Mouse (Mus musculus): ENCODE measurements at regions not wholly inside any gene's neighbourhood (a gene's known extent, or its start where the extent isn't known, plus 50 kb on each side); places are given as distances from the start of the nearest gene placed in this dataset.

DNA sequence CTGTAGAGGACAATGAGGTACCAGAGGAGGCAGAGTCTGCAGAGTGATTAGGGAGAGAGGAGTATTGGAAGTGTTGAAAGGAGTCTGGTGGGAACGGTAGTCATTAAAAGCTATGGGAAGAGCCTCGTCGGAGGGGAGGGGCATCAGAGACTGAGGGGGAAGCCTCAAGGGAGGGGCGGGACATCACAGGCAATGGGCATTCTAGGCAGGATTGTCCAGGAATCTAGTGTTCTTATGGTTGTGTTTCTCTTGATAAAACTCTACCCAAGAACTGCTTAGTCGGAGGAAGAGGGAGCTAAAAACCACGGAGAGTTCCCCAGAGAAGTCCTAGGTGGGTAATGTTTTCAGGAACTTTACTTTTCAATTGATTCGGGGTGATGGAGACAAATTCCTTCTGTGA lies 90.2 kb downstream of the Sec23ip start:
- DNase-seq (ENCODE audit: low read depth): no peak

DNA sequence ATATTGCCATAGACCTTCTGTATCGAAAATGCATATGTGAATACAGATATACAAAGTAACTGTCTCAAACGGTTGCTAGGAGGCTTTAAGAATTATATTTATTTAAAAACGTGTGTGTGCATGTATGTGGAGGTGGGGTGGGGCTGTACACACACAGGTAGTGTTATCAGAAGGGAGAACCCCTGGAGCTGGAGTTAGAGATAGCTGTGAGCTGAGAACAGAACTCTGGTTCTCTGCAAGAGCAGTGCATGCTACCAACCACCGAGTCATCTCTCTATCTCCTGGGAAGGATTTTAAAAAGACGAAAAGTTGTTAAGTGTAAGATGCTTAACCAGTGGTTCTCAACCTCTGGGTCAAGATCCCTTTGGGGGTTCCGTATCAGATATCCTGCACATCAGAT lies 91.7 kb downstream of the Sec23ip start:
- DNase-seq (ENCODE audit: low read depth): no peak

DNA sequence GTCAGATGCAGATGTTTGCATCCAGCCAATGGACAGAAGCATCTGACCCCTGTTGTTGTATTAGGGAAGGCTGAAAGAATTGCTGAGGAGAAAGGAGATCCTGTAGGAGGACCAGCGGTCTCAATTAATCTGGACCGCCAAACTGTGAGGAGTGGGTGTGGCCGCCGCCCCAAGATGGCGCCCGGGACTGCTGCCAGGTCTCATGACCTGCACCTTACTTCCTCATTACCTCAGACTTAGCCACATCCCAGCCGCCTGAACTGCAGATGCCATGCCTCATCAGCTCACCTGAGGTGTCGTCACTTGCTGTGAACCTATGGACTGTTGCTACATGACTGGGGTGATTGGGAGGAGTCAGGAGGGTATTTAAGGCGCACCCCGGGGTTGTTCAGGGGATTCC lies 97.8 kb downstream of the Sec23ip start:
- DNase-seq (ENCODE audit: low read depth): no peak

DNA sequence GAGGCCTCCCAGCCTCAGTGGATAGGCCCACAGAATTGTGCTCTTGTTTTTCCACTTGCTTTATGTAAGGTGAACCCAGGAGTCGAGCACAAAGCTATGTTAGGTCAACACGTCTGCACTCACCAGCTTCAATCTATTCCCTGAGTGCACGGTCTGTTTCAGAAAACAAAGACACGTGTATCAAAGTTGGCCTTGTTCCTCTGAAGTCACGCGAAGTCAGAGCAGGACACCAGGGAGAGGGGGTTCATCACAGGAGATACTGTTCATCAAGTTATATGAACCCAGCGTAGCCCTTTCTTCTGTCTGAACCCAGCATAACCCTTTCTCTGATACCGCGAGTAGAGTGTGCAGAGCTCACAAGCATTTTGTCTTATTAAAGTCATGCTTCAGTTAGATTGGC lies 98.8 kb downstream of the Sec23ip start:
- no peak for DNase-seq (ENCODE audit: low read depth)

DNA sequence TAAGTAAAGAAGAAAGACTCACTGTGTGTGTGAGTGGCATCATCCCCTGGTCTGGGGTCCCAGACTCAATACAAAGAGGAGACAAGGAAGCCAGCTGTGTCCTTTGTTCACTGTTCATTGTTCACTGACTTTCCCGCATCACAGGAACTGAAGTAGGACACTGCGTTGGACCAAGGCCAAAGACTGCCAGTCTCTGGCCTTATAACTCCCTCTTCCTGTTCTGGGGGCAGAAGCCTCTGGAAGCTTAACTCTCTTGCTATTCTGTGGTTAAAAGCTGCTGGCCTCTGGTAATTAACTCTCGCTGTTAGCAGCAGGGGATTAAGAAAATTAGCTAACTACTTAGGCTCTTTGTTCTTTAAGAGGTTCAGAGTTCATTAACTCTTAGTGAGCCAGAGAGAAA lies 104.5 kb downstream of the Sec23ip start:
- no peak for DNase-seq (ENCODE audit: low read depth)

DNA sequence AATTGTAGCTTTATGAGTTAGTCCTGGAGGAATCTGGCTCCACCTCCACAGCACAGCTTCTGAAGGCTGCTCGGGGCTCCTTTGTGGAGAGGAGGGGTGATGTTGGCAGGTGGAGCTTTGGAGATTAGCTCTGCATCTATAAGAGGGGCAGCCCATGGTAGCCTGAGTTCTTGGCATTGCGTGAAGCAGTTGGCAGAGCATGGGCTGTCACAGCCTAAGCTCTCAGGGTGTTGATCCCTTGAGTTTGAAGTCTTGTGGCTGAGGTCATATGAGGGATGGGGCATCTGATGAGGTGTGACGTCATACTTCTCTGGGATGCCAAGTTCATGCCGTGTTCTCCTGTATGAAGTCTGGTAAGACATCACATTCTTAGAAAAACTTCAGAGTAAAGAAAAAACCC lies 109.5 kb downstream of the Sec23ip start:
- no peak for DNase-seq (ENCODE audit: low read depth)

DNA sequence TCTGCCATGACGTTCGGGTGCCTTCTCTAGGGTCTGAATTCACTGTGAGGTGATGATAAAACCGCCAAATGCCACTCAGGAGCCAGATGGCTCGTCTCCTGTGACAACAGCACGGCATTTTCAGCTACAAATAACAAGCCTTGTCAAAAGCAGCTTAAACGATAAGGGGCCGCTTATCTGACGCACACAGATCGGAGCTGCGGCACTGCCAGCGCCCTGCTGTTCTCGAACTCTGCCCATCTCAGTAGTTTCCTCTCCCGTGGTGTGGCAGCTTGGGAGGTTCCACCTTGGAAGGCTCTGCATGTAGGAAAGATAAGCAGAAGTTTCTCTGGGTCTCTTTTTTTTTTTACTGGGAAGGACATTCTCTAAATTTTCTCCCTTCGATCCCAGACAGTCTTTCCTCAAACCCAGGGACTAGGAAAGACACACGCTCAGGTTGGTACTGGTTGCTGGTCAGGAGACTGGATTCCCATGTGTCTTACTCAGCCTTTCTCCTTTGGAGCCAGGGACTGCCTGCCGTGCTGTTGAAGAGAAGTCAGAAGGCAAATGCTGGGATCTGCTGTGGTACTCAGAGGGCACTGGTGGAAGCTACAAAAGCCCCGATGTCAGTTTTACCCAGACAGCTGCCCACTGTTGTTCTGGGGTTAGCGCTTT lies 110.1 kb downstream of the Sec23ip start:
- DNase-seq (ENCODE audit: low read depth): no peak

DNA sequence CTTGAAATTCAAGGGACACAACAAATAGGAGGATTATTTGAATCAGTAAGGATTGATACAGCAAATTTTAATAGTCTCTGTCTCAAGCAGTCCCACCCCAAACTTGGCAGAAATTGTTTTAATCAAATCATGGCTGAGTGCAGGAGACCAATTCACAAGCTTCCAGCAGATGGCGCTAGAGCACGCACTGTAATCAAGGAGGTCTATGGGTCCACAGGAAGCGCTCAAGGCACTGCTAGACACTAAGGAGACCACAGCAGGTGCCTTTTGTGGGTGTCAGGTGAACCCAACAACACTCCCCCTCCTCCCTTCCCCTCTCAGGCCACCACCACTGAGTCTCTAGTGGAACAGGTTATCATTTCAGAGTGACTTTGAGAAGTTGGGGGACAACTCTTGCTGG lies 115.4 kb downstream of the Sec23ip start:
- peak; percentile 72 for DNase-seq (ENCODE audit: low read depth)

DNA sequence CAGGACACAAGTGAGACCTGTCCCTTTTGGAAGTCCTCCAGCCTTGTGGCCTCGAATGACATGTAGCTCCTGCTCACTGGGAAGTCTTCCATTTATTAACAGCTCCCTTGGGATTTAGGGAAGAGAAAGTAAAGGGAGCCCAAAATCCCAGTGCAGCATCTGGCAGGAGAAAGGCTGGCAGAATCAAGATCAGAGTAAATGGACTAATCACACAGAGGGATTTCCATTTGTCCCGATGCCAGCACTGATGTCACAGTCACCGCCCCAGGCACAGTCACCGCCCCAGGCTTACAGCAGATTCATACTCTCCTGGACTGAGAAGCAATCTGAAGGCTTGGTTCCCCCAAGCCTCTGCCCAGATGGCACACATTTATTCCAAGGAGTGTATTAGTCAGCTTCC lies 116.0 kb downstream of the Sec23ip start:
- no peak for DNase-seq (ENCODE audit: low read depth)

DNA sequence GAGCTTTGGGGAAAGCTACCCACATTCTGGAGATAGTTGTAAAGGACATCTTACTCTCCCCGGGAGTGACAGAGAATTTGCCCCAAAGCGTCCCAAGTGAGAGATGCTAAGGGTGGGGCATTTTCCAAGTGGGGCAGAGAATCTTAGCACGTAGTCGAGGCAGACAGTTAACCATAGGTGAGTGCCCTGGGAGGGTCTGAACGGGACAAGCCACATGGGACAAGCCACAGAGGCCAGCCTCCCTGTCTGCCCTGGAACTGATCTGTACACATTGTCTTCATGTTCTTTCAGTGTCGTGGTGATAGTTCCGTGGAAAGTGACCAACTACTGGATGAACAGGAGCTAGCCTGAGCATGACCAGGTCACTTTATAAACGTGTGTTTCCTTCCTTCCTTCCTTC lies 116.6 kb downstream of the Sec23ip start:
- DNase-seq (ENCODE audit: low read depth): no peak

DNA sequence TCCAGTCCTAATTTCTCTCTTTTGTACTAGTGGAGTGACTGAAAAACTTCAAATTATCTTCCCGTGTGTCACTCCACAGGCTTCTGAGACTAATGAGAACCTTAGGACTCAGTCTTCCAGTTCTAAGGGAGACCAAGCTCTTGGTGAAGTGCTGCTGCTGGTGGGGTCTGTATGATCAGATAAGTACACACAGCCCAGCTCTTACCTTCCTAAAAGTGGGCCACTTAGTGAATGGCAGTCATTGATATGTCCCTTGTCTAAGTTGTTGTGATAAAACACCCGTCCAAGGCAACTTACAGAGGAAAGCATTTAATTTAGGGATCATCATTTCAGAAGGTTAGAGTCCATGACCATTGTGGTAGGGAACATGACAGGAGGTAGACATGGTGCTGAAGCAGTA lies 124.1 kb downstream of the Sec23ip start:
- no peak for DNase-seq (ENCODE audit: low read depth)

DNA sequence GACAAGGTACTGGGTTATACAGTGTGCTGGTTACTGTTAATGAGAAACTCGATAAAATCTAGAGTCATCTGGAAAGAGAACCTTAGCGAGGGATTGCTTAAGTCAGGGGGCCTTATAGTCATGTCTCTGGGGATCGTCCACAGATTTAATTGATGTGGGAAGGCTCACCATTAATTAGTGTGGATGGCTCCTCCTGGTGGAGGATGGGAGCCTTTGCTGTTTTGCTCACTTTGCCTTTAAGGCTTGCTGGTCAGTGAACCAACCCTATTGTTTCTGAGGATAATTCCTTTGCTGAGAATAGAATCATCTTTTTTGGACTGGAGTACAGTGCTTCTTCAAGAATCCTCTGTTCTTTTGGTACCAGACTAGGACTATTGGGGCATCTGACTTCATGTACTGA lies 139.3 kb downstream of the Sec23ip start:
- DNase-seq (ENCODE audit: low read depth): no peak

DNA sequence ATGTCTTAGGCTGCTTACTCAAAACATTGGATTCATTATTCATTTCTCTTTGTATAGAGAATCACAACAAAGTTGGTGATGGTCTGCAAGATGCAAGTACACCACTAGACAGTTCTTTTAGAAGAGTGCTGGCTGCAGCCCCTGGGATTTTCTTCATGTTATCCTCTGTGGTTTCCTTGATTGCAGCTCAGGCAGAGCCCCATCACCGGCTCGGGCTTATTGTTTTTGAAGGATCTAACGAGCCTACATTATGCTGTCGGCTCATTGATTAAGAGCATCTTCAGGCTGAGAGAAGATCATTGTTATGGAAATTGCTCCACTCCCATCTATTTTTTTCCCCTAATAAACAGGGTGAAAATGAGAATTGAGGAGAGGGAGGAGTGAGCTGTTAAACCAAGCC lies 140.8 kb downstream of the Sec23ip start:
- no peak for DNase-seq (ENCODE audit: low read depth)

DNA sequence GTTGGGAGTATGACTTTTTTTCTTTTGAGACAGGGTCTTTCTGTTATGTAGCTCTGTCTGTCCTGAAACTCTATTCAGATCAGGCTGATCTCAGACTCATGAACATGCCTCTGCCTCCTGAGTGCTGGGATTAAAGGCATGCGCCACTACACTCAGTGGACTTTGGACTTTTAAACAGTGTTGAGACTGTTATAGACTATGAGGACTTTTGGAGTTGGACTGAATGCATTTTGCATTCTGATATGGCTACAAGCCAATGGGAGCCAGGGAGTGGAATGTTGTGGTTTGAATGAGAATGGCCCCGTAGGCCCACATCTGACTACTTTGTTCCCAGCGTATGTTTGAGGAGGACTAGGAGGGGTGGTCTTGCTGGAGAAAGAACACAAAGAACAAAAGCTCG lies 165.4 kb downstream of the Sec23ip start:
- no peak for DNase-seq (ENCODE audit: low read depth)

DNA sequence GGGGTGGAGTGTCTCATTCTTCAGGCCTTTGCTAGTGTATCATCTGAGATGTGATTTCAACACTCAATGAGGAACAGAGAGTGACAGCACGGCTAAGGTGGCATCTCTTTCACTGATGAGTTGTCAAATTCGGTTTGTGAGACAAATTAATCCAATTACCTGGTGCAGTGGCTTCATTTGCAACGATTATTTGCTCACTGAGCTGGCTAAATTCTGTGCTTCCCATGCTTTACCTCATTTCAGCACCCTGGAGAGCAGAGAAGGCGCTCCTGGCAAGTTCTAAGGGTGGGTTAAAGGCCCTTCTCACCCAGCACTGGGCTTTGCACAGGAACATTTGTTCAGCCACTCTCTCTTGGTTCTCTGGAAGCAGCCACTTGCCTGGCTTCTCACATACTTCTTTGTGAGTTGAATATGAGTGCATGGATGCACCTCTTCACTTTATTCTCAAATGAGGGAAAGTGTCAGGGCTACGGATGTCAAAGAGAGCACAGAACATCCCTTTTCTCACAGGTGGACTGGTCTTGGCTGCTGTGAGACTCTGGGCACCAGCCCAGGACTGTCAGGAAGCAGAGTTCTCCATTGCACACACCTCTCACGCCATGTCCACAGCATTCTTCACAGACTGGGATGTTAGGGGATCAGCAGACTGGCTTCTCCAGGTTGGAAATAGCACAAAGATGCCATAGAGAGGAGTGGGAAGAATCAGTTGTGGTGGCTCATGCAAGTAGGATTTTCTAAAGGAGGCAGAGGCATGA lies 193.4 kb downstream of the Sec23ip start:
- no peak for DNase-seq (ENCODE audit: low read depth)

DNA sequence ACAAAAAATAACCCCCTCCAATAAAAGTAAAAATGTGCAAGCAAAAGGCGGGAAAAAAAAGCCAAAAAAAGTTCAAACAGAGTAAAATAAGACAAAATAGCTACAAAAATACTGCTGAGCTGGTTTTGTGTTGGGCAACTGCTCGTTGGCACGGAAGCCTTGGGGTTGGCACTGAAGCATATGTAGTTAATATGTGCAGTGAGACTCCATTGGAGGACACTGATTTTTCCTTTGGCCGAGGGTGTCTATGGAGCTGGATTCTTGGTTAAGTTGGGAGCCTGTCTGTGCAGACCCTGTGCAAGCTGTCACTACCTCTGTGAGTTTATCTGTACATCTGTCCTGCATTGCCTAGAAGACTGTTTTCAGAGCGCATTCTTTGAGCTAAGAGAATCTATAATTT lies 215.8 kb downstream of the Sec23ip start:
- no peak for DNase-seq (ENCODE audit: low read depth)

DNA sequence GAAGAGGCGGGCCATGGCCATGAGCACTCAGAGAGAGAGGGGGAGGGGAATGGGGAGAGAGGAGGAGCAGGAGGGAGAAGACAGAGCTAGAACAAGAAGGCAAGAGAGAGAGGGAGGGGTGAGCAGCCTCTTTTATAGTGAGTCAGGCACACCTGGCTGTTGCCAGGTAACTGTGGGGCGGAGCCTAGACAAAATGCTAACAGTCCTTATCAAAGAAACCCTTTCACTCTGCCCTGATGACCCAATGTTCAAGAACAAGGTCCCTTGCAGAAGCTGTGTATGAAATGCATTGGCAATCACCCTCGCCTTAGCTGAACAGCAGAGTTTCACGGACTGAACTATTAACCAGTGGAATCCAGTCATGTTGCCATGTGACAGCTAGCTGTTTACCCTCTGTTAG lies 235.2 kb downstream of the Sec23ip start:
- DNase-seq (ENCODE audit: low read depth): no peak

DNA sequence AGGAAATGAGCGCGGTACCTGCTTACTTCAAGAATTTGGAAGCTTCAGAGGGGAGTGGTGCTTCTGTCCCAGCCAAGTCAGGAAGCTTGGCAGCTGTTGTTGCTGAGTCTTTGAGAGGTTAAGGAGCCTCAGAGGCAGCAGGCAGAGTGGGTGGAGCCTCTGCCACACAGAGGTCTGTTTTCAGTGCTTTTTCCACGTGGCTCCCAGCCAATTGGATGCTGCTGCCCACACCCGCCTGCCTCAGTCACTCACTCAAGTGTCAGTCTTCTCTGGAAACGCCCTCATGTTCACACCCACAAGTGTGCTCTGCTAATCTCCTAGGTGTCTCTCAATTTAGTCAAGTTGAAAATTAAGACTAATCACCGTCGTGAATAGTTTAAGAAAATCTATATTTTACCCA lies 236.1 kb downstream of the Sec23ip start:
- DNase-seq (ENCODE audit: low read depth): no peak

DNA sequence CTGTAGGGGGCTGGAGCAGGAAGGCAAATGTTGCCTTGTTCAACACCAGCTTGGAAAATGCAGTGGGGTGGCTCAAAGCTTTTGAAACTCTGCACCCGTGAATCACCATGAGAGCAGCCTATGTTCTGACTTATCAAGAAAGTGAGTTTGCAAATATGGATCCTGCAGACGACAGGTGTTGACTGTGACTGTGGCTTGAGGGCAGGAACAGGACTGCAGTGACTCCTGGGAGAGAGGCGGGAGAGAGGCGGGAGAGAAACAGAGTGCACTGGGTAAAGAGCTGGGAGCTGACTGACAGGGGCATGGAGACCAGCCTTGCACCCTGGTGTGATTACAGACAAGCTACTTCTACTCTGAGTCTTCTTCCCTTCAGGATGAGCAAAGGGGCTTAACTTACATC lies 254.0 kb downstream of the Sec23ip start:
- DNase-seq (ENCODE audit: low read depth): no peak

DNA sequence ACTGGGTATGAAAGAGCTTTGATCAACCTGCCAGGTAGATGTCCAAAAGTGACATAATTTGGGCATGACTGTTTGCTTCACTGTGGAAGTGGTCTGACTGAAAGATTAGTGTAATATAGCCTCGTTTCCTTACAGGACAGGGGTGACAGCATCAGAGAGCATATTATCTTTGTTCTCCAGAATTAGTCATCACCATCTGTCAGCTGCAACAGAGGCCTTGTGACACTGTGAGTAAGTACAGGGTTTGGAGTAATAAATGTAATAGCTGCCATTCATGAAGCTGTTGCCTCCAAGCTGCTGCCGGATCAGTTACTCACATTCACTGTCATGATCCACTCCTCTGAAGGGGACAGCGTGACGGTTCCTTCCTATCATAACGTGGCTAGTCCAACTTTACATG lies 254.4 kb upstream of the Plpp4 start:
- DNase-seq (ENCODE audit: low read depth): no peak

DNA sequence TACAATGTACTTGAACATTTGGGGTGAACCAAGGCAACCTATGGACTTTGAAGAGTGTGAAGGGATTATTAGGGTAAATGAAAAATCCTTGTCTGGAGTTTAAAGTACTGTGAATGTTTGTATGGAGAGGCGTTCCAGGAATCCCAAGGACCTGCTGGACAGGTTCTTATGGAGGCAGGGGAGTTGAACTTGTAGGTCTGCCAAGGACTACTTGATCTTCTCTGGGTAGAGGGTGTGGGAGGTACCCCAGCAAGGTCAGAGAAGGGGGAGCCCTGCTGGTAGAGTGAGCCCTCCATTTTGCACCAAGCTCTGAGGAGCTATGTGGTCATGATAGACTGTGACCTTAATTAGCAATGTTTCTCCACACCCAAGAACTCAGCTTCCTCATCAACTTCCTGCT lies 253.7 kb upstream of the Plpp4 start:
- DNase-seq (ENCODE audit: low read depth): no peak

DNA sequence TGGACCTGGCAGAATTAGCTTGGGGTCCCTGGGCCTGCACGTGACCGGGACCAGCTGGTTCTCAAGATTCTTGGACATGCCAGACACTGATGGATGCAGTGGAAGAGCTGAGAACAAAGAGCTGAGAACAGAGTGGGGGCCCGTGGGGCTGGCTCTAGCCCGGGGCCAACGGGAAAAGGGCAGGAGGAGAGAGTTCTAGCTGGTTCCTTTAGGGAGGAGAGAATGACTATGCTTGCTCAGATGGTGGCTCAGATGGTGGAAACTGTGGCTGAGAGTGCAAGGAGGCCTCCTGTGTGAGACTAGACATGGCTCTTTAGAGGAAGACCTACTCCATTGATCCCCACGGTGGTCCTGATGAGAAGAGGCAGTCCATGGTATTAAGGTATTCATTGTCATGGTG lies 240.5 kb upstream of the Plpp4 start:
- no peak for DNase-seq (ENCODE audit: low read depth)

DNA sequence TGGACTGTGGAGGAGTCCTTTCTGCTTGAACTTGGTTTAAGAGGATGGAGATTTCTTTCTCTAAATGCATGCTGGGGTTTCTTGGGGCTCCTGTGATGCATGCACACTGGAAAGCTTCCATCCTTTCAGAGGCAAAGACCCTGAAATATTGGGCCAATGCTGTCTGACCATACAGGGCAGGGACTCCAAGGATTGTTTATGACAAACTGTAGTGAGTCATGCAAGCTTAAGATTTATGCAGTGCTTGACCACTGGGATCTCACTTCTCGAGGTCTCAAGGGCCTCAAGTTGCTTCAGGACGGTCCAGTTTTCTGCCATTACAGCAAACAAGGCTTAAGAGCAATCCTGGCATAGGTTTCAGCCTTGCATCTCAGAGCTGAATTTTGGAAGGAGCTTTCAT lies 229.7 kb upstream of the Plpp4 start:
- DNase-seq (ENCODE audit: low read depth): no peak

DNA sequence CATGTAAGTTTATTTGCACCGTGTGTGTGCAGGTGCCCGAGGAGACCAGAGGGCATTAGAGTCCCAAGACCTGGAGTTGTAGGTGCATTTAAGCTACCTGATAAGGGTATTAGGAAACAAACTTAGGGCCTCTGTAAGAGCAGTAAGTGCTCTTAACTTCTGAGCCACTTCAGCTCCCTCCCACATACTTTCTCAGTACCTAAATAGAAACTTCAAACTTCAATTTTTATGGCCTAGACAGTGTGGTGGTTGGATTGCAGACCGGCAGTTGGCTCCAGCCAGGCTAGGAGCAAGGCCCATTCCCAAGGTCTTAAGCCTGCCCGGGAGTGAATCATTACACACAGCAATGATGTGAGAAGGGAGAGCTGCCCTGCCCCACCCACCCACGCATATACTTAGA lies 208.8 kb upstream of the Plpp4 start:
- DNase-seq (ENCODE audit: low read depth): no peak

All from induced T-regulatory cell, adult 2 months (primary cell).